Mouse (Mus musculus) forelimb bud, embryonic 11.5 days (tissue): ENCODE results near the gene Tcp11l1.
A peak's percentile ranks its signal among the peaks of the same experiment; 100 is the strongest.

Experiments used
- DNase-seq: peaks from one replicate; pipeline ENCODE4 v3.0.0-alpha.2; 2012; ENCODE audit warnings: low read depth, low spot score

Tcp11l1 gene

DNA sequence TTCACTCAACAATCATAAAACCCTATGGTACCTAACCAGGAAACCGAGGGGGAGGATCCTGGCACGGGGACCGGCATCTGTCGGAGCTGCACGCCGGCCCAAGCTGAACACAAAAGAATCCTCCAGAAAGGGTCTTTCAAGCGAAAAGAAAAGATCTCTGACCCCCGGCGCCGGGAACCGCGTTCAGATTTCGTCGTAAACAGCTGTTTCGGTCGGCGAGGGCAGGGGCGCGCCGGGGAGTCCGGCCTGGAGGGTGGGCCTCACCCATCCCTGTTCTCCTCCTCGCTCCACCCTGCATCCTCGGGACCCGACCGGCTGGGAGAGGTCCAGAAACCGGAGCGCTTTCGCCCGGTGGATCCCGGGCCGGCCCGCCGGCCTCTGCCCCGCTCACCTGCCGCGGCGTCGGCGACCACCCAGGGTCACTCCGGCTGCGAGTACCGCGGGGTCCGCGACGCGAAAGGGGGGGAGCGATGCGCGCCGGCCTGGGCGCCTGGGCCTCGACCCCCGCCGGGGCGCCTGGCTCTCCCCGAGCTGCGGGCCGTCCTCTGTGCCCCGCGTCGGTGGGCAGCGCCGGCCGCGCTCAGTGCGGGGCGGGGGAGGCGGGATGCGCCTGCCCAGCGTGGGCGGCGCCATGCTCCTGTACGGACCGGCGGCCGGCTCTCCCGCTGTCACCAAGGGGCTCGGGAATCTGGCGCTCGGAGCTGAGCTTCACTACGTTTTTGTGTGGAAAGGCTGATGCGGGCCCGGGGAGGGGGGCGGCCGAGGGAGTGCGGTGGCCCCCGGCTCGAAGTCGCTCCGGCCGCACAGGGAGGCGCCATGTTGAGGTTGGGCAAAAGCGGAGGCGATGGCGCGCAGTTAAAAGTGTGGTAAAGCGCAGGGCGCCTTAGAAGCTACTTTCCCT, at the start of gene Tcp11l1:
TSS of gene Tcp11l1 (minus strand) at position 585 of the 901 bp plus-strand sequence.
- peak; percentile 58 for DNase-seq

DNA sequence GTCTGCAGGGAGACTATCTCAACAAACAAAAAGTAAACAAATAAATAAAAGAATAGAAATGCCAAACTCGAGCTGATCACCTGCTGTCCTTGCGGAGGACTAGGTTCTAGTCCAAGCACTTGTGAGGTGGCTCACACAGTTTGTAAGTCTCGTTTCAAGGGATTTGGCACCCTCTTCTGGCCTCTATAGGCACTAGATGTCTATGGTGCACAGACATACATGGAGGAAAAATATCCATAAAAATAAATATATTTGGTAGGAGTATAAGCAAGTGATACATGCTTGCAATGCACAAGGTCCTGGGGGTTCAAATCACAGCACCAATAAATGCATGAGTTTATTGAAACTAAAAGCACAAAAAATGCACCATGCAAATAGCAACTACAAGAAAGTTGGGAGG, 38.6 kb upstream of the Tcp11l1 start:
- no peak for DNase-seq

DNA sequence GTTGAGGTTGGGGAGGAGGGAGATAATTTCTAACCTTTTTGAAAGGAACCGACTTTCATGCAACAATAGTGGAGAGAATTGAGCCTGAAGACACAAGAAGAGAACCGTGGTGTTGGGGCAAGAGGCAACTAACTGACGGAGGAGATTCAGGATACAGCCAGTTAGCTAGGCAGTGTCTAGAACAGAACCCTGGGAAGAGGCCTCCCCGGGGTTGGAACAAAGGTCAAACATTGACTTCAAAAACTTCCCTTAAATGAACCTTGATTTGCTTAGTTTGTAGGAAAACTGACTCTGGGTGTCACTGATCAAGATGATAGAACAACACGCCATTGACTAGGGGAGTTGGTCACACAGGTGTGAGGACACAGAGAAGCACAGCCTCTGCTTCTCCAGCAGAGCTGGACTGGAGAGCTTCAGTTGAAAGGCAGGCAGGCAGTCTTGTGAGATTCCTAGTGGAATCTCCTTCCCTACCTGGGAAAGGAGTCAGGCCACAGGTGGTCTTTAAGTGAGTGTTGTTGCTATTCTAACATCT, 36.7 kb upstream of the Tcp11l1 start:
- no peak for DNase-seq

DNA sequence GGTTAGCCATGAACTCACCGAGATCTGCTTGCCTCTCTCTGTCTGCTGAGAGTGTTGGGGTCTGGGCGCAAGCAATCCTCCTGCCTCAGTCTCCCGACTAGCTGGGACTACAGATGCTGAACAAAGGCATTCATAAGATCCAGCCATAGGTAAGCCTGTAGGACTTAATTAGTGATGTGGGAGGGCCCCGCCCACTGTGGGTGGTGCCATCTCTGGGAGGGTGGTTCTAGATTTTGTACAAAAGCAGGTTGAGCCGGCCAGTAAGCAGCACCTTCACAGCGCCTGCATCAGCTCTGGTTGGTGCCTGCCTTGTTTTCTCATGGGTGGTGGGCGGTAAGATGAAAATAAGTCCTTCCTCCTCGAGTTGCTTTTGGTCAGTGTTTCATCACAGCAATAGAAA, 34.3 kb upstream of the Tcp11l1 start:
- DNase-seq: no peak

DNA sequence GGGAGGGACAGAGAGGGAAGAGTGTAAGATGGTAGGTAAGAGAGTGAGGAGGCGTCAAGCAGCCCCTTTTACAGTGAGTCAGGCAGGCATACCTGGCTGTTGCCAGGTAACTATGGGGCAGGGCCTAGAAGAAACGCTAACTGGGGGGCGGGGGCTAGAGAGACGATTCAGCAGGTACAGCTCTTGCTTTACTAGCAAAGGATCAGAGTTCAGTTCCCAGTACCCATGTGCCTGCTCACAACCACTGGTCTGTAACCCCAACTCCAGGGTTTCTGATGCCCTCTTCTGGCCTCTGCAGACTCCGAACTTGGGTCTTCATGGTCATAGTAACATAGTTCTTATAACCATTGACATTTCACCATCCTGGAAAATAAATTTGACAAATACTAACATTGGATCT, 32.0 kb upstream of the Tcp11l1 start:
- DNase-seq: no peak

DNA sequence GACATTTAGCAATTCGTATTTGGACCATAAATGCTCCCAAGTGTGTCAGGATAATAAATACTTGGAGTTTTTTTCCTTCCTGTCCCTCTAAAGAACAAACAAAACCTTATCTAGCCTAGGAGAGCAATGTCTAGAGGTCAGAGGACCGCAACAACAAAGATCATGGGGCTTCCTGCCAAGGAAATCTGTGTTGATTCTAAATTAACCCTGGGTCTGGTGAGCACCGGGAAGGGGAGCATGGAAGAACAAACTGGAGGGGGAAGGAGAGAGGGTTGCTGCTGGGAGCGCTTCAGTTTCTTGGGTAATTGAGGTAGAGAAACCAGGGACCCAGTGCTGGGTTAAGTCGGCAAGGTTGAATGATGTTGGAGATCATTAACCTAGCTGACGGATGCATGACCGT, 31.2 kb upstream of the Tcp11l1 start:
- no peak for DNase-seq

DNA sequence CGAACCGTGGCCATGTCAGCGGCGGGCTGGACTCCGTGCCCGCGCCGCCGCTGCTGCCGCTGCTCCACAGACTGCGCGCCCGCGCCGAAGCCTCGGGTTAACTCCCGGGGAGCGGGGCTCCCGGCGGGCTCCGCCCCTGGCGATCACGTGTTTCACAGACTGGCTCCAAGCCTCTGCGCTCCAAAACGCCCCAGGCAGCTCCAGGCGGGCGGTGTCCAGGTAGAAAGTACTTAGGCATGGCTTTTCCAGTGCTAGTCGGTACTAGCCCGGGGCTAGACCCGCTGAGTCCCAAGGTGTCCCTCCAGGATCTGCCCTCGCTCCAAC, 30.7 kb upstream of the Tcp11l1 start, which contains the start of gene Depdc7:
TSS of gene Depdc7 (minus strand) at position 138 of the 324 bp plus-strand sequence.
- peak; percentile 88 for DNase-seq

DNA sequence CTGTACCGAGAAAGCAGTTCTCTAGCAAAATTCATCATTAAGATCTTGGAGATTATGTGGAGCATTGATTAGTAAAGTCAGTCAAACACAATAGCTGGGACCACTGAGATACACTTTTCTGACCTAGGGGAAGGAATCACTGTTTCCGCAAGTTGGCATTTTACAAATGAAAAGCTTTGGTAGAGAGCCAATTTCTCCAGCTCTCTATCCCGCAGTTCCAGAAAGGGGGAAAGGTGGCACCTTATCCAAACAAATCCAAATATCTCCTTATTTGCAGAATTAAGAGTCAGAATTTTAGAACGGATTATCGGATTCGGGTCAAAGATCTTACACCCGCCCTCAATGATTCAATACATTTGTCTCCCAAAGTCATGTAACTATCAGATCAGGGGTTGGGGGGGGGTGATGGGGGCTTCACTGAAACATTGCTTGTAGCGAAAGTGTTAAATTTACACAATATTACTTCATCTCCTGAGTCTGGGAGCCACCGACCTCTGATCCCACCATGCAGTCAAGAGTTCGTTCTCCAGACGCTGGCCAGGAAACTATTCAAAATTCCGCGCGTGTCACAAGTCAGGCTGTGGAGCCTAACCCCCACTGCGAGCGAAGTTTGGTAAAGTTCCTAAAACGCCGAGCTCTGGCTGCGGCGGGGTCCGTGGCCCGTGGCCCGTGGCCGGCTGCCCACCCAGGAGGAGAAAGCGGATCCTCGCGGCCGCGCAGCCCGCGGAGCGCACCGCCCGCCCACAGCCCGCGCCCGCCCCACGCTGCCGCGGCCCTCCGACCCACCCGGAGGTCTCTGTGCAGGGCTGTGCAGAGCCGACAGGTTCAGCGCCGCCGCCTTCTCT, 30.1 kb upstream of the Tcp11l1 start:
- DNase-seq: no peak

DNA sequence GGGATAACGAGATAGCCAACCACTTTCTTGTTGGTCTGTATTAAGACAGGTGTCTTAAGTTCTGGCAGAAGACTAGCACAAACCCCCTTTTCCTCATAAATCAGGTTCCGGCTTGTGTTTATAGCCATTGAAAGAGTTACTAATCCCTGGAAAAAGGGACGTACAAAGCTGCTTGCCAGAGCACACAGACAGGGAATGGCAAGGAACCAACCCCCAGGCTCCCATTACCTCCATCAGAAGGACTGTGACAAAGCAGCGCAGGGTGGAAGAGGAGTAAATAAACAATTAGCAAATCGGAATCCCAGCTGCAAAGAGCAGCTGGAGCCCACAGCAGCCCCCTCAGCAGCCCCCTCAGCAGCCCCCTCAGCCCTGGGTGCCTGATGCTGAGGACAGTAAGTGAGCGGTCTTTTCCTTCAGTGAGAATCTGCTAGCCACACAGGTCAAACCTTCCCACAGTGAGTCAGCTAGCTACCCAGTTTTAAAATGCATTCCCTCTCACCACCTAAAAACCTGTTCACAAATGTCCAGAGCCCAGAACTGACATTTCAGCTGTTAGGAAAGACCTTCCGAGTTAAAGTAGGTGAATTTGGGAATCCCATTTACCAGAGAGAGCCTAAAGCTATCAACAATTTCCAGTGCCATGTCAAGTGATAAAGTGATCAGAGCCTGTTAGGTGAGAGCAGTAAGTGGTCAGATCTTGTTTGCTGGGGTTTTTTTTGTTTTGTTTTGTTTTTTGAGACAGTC, 29.2 kb upstream of the Tcp11l1 start:
- DNase-seq: no peak

DNA sequence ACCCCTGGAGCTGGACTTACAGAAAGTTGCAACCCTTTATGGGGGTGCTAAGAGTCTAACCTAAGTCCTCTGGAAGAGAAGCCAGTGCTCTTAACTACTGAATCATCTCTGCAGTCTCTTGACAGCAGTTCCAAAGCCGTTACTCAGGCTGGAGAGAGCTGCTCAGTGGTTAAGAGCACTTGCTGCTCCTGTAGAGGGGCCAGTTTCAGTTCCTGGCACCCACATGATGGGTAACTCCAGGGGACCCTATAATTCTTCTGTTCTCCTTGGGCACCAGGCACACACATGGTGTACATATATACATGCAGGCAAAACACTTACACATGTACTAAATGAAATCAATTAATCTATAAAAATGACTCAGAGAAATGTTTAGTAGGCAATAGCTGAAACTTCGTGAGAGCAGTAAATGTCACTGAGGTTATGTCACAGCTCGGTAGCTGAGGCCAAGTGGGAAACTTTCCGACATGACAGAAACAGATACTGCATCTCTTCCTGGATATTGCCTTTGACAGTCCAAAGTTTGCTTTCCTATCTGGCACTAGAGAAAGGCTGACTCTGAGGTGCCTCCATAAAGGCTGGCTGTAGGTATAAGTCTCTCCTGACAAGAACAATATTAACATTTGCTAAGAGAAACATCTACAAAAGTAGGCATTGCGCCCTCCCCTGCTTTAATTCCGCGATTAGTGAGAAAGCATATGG, 28.4 kb upstream of the Tcp11l1 start:
- no peak for DNase-seq

DNA sequence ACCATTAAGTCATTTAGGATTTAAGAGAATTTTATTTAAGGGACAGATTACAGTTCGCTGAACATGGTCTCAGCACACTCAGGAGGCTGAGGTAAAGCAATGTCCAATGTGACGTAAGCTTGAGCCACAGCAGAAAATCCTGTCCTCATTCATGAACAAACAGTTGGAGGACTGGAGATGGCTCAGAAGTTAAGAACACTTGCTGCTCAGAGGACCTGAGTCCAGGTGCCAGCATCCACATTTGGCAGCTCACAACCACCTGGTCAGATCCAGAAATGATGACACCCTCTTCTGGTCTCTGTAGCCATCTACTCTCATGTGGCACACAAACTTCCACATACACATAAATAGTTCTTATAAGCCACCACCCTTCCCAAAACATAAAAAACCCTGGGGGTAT, 27.7 kb upstream of the Tcp11l1 start:
- no peak for DNase-seq

DNA sequence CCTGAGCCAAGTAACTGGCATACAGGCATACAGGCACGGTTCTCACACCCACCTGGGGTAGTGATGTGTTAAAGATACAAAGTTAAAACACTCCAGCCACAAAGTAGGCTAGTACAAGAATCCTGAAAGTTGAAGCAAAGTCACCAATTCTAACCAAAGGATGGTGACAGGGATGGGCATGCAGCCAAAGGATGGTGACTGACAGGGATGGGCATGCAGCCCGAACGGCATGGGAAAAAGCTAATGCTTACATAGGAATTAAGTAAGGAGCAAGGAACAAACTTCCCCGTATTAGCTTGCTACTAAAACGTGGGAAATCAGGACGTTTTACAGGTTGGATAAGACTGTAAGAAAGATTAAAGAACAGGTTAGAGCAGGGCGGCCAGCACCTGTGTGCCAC, 24.3 kb upstream of the Tcp11l1 start:
- DNase-seq: no peak

DNA sequence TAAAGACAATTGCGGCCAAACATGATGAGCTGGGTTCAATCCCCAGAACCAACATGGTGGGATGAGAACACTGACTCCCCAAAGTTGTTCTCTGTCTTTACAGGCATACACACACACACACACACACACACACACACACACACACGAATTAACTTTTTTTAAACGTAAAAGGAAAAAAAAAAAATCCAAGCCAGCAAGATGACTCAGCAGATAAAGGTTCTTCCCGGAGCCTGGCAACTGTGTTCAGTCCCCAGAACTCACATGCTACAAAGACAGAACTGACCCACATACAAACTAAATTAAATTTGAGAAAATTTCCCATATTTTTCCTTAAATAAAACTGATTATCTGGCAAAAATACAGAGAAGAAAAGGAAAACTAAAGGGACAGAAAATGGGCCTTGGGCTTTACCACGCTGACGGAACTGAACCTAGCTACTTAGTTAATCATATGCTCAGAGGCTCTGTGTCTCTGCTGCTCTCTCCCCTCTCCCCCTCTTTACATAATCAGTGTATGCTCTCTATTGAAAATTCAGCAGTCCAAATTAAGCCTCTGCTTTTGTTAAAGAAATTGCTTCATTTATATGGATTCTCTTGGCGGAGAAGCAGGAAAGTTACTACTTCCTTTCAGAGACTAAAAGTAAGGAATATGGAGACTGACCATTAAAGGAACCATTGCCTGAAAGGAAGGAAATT, 20.7 kb upstream of the Tcp11l1 start:
- no peak for DNase-seq

DNA sequence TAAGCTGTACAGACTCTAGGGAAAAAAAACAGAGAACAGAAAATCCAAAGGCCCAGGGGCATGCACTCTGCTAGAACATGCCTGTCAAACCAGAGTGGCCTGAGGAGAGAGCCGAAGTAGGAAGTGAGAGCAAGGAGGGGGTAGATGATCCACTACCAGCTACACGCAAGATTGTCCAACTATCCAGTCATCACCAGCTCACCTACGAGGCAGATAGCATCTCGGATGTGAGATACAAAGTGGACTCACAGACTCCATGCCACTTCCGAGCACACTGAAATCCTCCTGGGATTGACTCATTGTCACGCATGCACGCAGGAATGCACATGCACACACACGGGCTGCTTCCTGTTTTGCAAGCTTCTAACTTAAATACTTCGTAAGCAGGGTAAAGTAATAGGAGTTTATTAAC, 20.1 kb upstream of the Tcp11l1 start:
- no peak for DNase-seq

DNA sequence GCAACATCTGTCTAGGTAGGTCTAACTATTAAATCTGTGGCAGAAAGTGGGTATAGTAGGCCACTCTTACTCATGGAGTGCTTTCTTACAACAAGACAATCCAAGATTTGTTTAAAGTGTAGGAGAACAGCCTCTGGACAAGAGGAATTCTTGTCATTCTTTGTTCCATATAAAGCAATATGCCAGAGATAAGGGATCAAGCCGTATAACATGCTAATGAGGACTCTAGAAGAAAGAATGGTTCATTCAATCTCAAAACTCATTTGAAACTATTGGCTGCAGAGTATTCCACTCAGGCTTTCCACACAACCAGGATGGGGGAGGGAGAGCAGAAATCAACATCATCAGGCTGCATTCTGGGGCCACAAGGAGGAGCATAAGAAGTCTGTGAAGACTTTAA, 15.4 kb upstream of the Tcp11l1 start:
- DNase-seq: no peak

DNA sequence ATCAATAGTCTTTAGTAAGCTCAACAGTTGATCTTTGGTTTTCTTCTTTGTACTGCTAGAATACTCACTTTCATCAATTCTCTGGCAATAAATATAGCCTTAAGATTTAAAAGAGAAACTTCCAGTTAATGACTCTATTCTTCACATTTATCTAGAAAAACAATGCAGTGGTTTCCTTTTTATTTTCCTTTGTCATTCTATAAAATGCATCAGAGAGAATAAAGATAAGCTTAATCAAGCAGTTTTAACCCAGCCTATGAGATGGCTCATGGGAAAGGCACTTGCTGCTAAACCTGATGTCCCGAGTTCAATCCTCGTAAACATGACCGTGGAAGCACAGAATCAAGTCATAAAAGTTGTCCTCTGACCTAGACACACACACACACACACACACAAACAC, 10.1 kb upstream of the Tcp11l1 start:
- no peak for DNase-seq

DNA sequence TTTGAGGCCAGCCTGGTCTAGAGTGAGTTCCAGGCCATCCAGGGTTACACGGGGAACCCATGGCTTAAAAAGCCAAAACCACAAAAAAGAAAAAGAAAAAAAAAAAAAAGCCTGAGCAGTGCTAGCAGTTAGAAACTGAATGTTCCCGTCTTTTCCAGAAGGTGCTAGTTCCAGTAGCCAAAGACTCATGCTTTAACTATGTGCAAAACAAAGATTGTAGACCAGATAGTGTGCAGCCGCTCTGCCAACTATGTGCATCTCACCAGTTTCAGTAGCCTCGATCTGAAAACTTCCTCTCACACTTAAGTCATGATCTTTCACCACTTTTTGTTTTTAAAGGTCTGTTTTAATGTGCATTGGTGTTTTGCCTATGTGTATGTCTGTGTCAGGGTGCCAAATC, 5.9 kb upstream of the Tcp11l1 start:
- DNase-seq: no peak

DNA sequence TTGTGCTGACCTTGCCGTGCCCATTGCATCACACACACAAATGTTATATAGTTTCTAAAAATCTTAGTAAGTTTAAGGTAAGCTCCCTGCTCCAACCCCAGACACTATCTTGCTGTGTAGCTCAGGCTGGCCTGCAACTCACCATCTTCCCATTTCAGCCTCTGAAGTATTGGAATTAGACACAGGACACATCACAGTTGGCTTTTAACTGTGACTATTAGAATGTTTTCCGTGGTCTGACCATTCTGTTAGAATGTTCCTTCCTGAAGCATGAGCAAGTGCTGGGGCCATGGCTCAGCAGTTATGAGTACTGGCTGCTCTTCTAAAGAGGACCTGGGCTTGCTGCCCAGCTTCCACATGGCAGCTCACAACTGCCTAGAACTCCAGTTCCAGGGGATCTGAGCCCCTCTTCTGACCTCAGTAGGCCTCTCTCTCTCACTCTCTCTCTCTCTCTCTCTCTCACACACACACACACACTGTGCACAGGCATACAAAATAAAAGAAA, 5.3 kb upstream of the Tcp11l1 start:
- DNase-seq: no peak

DNA sequence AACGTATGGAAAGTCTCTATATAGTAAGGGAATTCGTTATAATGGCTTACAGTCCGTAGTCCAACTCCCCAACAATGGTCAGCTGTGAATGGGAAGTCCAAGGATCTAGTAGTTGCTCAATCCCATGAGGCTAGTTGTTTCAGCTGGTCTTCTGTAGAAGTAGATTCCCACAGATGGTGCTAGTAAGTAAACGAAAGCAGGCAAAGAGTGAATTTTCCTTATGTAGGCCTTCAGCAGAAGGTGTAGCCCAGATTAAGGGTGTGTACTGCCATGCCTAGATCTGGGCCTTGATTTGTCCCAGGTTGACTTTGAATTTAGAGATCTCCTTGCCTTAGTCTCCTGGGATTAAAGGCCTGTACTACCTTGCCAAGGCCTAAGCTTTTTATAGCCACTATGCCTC, 4.3 kb upstream of the Tcp11l1 start, which contains the start of gene Pin1rt1:
TSS of gene Pin1rt1 (minus strand) at position 101 of the 400 bp plus-strand sequence.
- no peak for DNase-seq

DNA sequence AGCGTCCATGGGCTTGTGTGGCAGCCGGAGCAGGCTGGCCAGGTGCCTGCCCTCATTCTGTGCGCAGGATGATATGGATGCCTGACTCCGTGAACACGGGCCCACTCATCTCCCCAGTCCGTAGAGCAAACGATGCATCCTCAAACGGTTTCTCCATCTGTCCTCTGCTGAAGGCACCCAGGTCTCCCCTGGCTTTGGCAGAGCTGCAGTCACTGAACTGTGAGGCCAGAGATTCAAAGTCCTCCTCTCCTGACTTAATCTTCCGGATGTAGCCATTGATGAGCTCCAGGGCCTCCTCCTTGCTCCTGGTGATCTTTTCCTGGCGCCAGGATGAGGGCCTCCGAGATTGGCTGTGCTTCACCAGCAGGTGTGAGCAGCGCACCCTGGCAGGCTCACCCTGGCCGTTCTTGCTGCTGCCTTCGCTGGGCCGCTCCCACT, 2.3 kb upstream of the Tcp11l1 start:
- DNase-seq: no peak
